Mouse (Mus musculus) c-Kit-negative CD71-positive TER-119-positive erythroid progenitor cells, embryonic 14.5 days (primary cell): Measurements from ENCODE around the gene Ush1g.

Source experiments
- DNase-seq: peaks from one replicate; pipeline ENCODE4 v3.0.0-alpha.2; 2013; ENCODE audit warnings: low read depth, low spot score

The Ush1g gene

GRCm38 (mm10) chr11:115334531-115334930 is 12.7 kb upstream of the Ush1g start, which contains the start of gene Otop3:
TSS of gene Otop3 (plus strand) at chr11:115334731.
- DNase-seq: no peak

- DNase-seq: no peak
Observed at GRCm38 (mm10) chr11:115329339-115329738, 7.5 kb upstream of the Ush1g start.

DNA sequence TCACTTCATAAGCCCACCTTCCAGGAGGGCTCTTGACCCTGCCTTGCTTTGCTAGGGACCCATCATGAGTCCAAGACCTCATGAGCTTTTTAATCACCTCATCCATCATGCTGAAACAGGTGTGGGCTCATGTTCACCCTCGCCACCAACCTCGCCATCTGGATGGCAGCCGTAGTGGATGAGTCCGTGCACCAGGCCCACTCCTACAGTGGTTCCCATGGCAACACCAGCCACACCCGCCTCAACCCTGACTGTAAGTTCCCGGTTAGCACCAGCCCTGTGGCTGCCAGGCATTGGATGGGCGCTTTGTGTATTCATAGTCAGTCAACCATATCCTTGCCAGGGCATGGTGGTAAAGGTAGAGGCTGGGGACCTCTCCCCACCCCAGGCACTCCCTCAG is 4.9 kb upstream of the Ush1g start:
- DNase-seq: no peak

GRCm38 (mm10) chr11:115323354-115323753 is 1.5 kb upstream of the Ush1g start:
- no peak for DNase-seq

- no peak for DNase-seq
Observed at GRCm38 (mm10) chr11:115319704-115320383, 2.0 kb downstream of the Ush1g start.

DNA sequence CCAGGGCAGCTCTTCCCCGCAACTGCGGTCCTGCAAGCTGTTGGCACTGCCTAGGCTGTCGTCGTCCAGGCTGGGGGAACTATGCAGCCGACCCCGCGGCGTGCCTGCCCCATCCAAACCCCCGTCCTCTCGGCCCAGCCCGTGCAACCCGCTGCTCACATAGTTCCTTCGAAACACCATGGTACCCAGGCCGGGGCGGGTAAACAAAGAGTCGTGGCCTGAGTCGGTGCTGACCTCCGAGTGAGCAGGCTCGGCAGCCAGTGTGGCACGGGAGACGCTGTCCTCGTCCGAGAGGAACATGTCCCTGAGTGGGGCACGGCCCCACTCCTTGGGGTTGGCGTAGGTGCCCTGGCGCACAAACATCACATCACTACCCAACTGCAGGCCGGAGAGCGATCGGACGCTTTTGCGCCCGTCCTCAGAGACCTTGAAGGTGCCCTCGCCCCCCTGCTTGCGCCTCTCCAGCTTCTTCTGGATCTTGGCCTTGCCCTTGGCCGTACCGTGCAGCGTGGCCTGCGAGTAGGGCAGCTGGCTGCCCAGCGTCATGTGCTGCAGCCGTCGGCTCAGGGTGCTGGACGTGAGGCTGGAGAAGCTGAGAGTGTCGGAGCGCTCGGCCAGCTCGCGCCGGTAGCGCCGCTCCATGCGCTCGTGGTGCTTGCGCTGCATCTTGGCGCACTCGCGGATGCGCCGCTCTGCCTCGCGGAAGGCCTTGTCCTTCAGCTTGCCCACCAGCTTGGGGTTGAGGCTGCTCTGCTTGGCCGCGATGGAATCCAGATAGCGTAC is 3.4 kb downstream of the Ush1g start:
- DNase-seq: no peak

GRCm38 (mm10) chr11:115317204-115317603 is 4.6 kb downstream of the Ush1g start:
- no peak for DNase-seq

GRCm38 (mm10) chr11:115314249-115314648 is 7.6 kb downstream of the Ush1g start:
- no peak for DNase-seq

- no peak for DNase-seq
Observed at GRCm38 (mm10) chr11:115308781-115309180, 13.1 kb downstream of the Ush1g start.

GRCm38 (mm10) chr11:115306863-115307262 is 15.0 kb downstream of the Ush1g start, which contains the start of gene Otop2:
TSS of gene Otop2 (plus strand) at chr11:115307163.
- no peak for DNase-seq

DNA sequence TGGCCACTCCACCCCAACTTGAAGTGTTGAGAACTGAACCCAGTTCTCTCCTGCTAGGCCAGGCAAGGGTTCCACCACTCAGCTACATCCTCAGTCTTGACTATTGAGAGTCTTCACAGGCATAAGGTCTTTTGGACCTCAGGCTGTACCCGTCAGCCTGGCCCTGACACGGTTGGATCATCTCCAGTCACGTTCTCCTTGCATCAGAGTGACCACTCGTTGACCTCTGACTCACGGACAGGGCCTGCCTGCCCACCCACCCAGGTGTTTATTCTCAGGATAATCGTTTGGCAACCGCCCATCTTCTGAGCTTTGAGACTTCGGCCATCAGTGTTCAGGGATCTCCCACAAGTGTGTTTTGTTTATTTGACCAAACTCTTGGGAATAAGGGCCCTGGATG is 18.7 kb downstream of the Ush1g start:
- DNase-seq: no peak

- no peak for DNase-seq
Observed at GRCm38 (mm10) chr11:115301351-115301750, 20.5 kb downstream of the Ush1g start.

GRCm38 (mm10) chr11:115300745-115301144 is 21.1 kb downstream of the Ush1g start:
- DNase-seq: no peak

DNA sequence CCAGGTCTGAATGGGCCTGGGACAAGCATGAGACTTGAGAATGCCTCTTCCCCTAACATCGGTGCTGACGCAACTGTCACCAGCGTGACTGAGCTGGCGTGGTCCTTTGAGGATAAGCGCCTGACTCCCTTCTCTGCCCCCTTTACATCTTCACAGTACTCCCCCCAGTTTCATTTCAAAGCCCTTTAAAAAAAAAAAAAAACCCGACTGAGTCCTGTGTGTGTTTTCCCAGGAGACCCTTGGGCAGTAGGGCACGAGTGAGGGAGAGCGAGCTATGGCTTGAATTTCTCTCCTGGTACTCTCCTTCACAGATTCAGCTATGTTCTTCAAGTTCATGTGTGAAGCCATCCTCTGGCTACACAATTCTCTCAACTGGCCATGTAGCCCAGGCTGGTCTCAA is 23.7 kb downstream of the Ush1g start:
- no peak for DNase-seq

DNA sequence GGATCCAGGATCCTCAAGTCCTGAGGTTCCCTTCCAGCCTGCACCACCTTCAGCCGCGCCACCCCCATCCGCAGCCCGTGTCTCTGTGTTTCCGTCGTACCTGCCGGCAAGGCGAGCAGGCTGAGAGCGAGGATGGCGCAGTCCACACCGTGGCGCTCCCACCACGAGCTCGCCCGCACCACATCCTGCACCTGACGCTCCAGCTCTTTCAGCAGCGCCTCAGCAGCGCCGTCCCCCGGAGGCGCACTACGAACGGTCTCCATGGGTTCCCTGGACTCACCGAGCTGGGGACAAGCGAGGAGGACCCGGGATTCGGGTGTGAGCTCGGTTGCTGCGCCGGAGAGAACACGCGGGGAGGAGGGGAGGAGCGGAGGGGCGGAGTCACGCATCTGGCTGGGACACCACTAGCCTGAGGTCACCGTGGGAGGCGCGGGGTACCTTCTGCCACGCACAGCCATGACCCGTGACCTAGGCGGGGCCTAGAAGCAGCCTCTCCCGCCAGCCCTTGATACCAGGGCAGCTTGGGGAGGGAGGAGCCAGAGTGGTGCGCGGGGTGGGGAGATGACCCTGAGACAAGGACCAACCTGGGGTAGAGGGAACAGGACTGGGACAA is 24.5 kb downstream of the Ush1g start, which contains the start of gene Fads6:
Gene Fads6, minus strand, starts transcription at position 450 of the 613 bp plus-strand sequence.
- DNase-seq: no peak

DNA sequence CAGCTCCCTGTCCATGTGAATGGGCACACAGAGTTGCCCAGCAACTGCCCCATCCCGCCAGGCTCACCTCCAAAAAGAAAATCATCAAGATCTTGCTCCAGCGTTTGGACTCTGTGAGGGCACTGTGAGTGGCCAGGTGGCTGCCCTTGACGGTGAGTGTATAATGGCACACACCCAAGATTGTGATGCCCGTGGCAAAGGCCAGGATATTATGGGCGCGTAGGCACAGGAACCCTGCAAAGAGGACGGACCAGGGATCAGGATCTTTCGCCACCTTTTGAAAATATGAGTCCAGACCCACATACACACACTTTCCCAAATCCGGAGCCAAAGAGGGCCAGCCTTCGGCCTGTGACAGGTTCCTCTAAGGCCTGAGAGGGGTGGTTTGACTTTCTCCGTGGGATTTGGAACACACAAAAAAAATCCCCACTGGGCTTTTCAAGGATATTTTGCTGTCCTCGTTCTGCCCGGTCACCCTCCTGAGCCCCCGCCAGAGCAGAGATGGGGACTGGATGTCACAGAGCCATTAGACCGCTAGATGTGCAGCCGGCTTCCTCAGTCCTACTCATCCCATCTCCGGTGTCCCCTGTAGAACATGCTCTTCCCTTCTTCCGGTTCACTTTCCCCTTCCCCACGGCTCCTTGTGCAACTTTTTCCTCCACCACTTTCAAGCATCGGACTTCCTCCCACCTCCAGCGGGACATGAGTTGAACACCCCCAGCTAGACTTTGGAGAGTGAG is 25.2 kb downstream of the Ush1g start:
- no peak for DNase-seq

DNA sequence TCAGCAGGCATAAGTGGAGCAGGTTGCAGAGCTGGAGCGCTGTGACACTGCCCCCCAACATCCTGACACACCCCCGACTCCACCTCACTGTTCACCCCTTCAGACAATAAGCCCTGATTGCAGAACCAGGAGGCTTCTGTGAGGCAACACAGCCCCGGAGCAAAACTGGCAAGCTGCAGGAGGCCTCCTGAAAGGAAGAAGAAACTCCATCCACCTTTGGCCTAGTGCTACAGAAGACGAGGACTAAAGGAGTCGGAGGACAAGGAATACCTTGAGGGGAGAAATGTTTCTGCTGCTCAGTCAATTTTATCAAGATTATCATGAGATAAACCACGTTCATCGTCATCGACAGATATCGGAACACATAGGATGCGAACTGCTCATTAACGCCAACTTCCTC is 25.9 kb downstream of the Ush1g start:
- DNase-seq: no peak

DNA sequence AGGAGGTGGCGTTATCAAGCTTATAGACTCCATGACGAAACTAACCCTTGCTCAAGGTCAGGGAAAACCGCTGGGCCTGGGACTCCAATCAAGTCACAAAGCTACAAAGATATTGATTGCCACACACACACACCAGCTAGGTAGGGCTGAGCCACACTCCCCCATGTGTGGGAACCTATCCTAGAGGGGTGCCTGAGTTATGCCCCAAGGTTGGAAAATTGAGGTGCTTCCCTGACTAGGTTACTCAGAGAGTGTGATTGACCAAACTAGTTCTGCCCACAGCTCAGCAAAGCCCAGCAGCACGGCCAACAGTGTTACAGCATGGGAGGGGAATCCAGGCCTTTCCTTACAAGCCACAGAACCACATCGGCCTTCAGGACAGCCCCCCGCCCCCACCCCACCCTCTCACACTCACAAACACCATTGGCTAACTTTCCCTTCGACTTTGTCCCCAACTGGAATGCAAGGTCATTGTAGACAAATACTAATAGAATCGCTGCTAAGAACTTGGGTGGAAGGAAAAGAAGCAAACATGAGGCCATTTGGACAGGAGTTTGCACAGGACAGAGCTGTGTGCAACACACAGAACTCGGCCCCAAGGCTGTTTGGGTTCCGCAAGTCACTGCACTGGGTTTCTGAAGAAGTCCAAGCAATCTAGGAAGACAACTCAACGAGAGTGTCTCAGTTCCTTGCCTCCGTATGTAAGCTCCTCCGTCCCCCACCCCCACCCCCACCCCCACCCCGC is 29.0 kb downstream of the Ush1g start:
- DNase-seq: no peak

GRCm38 (mm10) chr11:115291503-115291902 is 30.3 kb downstream of the Ush1g start:
- DNase-seq: no peak

DNA sequence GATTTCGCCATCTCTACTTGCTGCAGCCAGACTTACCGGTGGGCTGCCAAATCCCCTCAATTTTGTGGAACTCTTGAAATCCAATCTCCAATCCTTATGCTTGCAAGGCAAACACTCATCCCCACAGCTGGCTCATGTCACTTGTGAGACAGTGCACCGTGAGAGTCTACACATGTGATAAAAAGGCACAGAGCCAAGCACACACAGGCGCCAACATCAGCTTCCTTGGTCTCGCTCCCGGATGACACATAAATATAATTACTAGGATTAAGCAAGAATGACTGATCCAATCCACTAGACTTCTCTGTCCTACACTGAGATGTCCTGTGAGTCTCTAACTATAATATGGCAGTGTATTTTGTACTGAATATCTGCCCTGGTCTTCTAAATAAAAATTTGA is 30.9 kb downstream of the Ush1g start:
- no peak for DNase-seq

- no peak for DNase-seq
Observed at GRCm38 (mm10) chr11:115290314-115290713, 31.5 kb downstream of the Ush1g start.
